Mouse (Mus musculus) ES-Bruce4 (cell line): ENCODE measurements at regions not wholly inside any gene's neighbourhood (a gene's known extent, or its start where the extent isn't known, plus 50 kb on each side); places are given as distances from the start of the nearest gene placed in this dataset.

Experiments used
- H3K27ac ChIP-seq: 2 replicates; pipeline ENCODE4 v1.5.1; 2012; ENCODE audit warnings: low read length, inconsistent platforms; ENCODE audit not compliant: insufficient read depth
- H3K27me3 ChIP-seq: 2 replicates; pipeline ENCODE4 v1.6.1; 2012; ENCODE audit warnings: mild to moderate bottlenecking, low read length, inconsistent platforms; ENCODE audit not compliant: control insufficient read depth, poor library complexity, insufficient read depth, severe bottlenecking
- H3K36me3 ChIP-seq: 2 replicates; pipeline ENCODE4 v1.6.1; 2012; ENCODE audit warnings: inconsistent platforms, mild to moderate bottlenecking, low read length, moderate library complexity; ENCODE audit not compliant: control insufficient read depth, poor library complexity, insufficient read depth, severe bottlenecking
- H3K4me1 ChIP-seq: one replicate; pipeline ENCODE4 v1.8.1; 2011; ENCODE audit warnings: low read length; ENCODE audit not compliant: control insufficient read depth, insufficient read depth
- H3K4me3 ChIP-seq: 2 replicates; pipeline ENCODE4 v1.5.1; 2011; ENCODE audit warnings: low read depth, mild to moderate bottlenecking, low read length
- H3K9ac ChIP-seq: 2 replicates; pipeline ENCODE4 v1.6.1; 2012; ENCODE audit warnings: low read depth, mild to moderate bottlenecking, inconsistent platforms; ENCODE audit not compliant: poor library complexity, severe bottlenecking
- H3K9me3 ChIP-seq: replicated peaks from 2 replicates; pipeline ENCODE4 v1.6.1; 2012; ENCODE audit warnings: mild to moderate bottlenecking, low read length, inconsistent platforms; ENCODE audit not compliant: control insufficient read depth, poor library complexity, insufficient read depth, severe bottlenecking
- CTCF ChIP-seq: IDR thresholded peaks from one replicate; pipeline ENCODE4 v1.8.1; 2011; ENCODE audit warnings: low read depth, low read length
- EP300 ChIP-seq: IDR thresholded peaks from 2 replicates; pipeline ENCODE4 v1.6.1; 2011; ENCODE audit warnings: low read depth, low read length; ENCODE audit not compliant: insufficient read depth
- POLR2A ChIP-seq: IDR thresholded peaks from one replicate; pipeline ENCODE4 v1.8.1; 2011; ENCODE audit warnings: low read length; ENCODE audit not compliant: insufficient read depth

GRCm38 (mm10) chr12:12528478-12528981 lies 266.6 kb downstream of the Fam49a start:
- H3K9me3 ChIP-seq: no peaks in the 10 kb centered on the region
- no peak overlapping the region for H3K4me3 ChIP-seq
- H3K36me3 ChIP-seq: no peaks in the 10 kb centered on the region
- no peaks in the 10 kb centered on the region for H3K27me3 ChIP-seq
- H3K27ac ChIP-seq: no peak overlapping the region
- no peak overlapping the region for H3K9ac ChIP-seq
- H3K4me1 ChIP-seq: no peaks in the 10 kb centered on the region
- no peak for TF ChIP-seq EP300
- TF ChIP-seq CTCF: no peak
- TF ChIP-seq POLR2A: no peak

DNA sequence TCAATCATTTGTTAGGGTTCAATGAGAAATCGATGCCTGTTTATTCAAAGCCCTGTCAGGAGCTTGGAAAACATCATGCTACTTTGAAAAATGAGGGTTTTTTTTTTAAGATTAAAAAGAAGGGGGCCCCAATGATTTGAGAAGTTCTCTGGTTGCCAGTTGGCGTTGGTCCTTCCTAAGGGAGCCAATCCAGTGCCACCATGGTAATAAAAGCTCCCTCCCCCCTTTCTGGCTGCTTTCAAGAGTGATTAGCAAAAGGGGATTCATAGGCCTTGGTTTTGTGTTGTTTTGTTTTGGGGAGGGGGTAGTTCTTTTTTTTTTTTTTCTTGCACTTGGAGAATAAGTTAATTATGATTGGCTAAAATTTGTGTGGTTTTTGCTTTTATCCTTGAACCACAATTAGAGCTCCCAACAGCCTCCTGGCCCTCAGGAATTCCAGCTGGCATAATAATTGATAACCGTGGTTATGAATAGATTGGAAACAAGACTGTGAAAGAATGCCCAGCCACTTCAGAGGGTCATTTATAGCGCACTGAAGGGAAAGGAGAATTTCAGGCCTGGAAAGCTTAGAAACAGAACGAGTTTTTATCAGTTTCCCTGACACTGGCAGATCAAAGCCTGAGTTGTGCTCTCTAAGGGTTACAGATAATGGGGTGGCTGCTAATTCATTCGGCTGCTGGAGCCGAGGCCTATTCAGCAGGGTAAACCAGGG lies 266.0 kb downstream of the Fam49a start:
- Histone ChIP-seq H3K27ac (no peak overlapping the region), H3K9me3 (no peaks in the 10 kb centered on the region), H3K36me3 (no peaks in the 10 kb centered on the region), H3K27me3 (no peaks in the 10 kb centered on the region), H3K4me3 (no peak overlapping the region), H3K9ac (no peak overlapping the region), H3K4me1 (no peaks in the 10 kb centered on the region)
- TF ChIP-seq CTCF (no peak), POLR2A (no peak), EP300 (no peak)

- H3K27me3 ChIP-seq: no peaks in the 10 kb centered on the region
- no peaks in the 10 kb centered on the region for H3K4me1 ChIP-seq
- H3K27ac ChIP-seq: no peak overlapping the region
Measured at GRCm38 (mm10) chr12:12527366-12527765, 265.4 kb downstream of the Fam49a start.

DNA sequence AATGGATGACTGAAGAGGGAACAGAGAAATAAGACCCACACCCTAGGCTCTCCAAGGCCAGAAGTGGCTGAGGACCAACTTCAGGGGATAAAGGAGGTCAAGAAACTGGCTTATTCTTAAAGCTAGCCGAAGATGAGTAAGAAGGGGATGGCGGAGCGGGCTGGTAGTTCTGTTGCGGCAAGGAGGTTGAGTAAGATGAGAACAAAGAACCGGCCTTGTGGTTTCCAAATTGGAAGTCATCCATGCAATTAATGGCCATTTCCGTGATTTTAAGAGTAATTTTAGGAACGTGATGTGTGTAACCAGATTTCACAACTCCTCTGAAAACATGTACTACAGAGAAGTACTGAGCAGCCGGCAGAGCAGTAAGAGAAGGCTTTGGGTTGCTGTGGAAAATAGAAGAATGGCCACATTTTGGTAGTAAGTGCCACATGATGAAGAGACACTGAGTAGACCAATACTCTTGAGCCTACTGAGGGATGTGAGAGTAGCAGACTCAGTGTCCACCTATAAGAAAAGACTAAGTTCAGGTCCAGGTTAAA lies 258.4 kb downstream of the Fam49a start:
- Histone ChIP-seq H3K27me3 (no peaks in the 10 kb centered on the region), H3K9me3 (no peaks in the 10 kb centered on the region), H3K4me1 (no peaks in the 10 kb centered on the region), H3K36me3 (no peaks in the 10 kb centered on the region), H3K9ac (no peak overlapping the region), H3K4me3 (no peak overlapping the region), H3K27ac (no peak overlapping the region)
- TF ChIP-seq CTCF: no peak
- TF ChIP-seq EP300: no peak
- TF ChIP-seq POLR2A: no peak

More at GRCm38 (mm10) chr12:12527366-12527765, 265.4 kb downstream of the Fam49a start:
- no peak overlapping the region for H3K9ac ChIP-seq
- H3K4me3 ChIP-seq: no peak overlapping the region
- H3K9me3 ChIP-seq: no peaks in the 10 kb centered on the region
- TF ChIP-seq CTCF: no peak
- no peak for TF ChIP-seq POLR2A
- TF ChIP-seq EP300: no peak
- no peaks in the 10 kb centered on the region for H3K36me3 ChIP-seq

- Histone ChIP-seq H3K27me3 (no peaks in the 10 kb centered on the region), H3K36me3 (no peaks in the 10 kb centered on the region), H3K27ac (no peak overlapping the region), H3K4me1 (no peaks in the 10 kb centered on the region), H3K4me3 (no peak overlapping the region), H3K9ac (no peak overlapping the region), H3K9me3 (no peaks in the 10 kb centered on the region)
- TF ChIP-seq POLR2A (no peak), EP300 (no peak), CTCF (no peak)
Measured at GRCm38 (mm10) chr12:12518490-12519070, 256.6 kb downstream of the Fam49a start.

GRCm38 (mm10) chr12:12517020-12517419 lies 255.1 kb downstream of the Fam49a start:
- Histone ChIP-seq H3K27ac (no peak overlapping the region), H3K4me1 (no peaks in the 10 kb centered on the region), H3K36me3 (no peaks in the 10 kb centered on the region), H3K9ac (no peak overlapping the region), H3K27me3 (no peaks in the 10 kb centered on the region), H3K4me3 (no peak overlapping the region), H3K9me3 (no peaks in the 10 kb centered on the region)
- no peak for TF ChIP-seq EP300
- no peak for TF ChIP-seq POLR2A
- no peak for TF ChIP-seq CTCF
